Mouse (Mus musculus) lung, embryonic 15.5 days (tissue): Measurements from ENCODE around the gene Rab42. TPM values are rescaled to one million over a fixed set of nuclear protein-coding genes. Genes with fewer than 3 reads are reported as not detected.

Experiments
- polyA plus RNA-seq: library from polyadenylated mRNA; unstranded; fragments of >200 nt; fragmentation: Nextera tagmentation; extraction: Ambion mirVana; gene quantifications from 2 replicates; pipeline ENCODE4 v1.2.1, GENCODE M21; 2015

Rab42 gene
- polyA plus RNA-seq, 1 experiment from 2014 or later, result 2.5 TPM

Other genes with a start within 250 kb of the Rab42 start
- 0.06 and 0.09 TPM in 2 replicates for gene Gm10300, start 228.7 kb downstream of the Rab42 start, polyA plus RNA-seq
- gene Epb41, start 228.1 kb downstream of the Rab42 start, polyA plus RNA-seq, result 62.2 and 65.0 TPM in 2 replicates
- 0.05 and 0.06 TPM in 2 replicates for gene Oprd1, start 158.9 kb downstream of the Rab42 start, polyA plus RNA-seq
- 105 and 109 TPM in 2 replicates for gene Ythdf2, start 91.1 kb downstream of the Rab42 start, polyA plus RNA-seq
- gene Gmeb1, start 41.8 kb downstream of the Rab42 start, polyA plus RNA-seq, result 35.4 and 38.1 TPM in 2 replicates
- gene Taf12, start 29.0 kb downstream of the Rab42 start, polyA plus RNA-seq, result 46.0 and 48.5 TPM in 2 replicates
- 67.2 and 75.0 TPM in 2 replicates for gene Trnau1ap, start 26.2 kb upstream of the Rab42 start, polyA plus RNA-seq
- gene Rcc1, start 50.2 kb upstream of the Rab42 start, polyA plus RNA-seq, result 89.2 and 92.6 TPM in 2 replicates
- gene Phactr4, start 119.1 kb upstream of the Rab42 start, polyA plus RNA-seq, result 17.6 and 18.7 TPM in 2 replicates
- gene Med18, start 160.5 kb upstream of the Rab42 start, polyA plus RNA-seq, result 23.3 and 24.2 TPM in 2 replicates
- 11.9 and 12.7 TPM in 2 replicates for gene Sesn2, start 207.1 kb upstream of the Rab42 start, polyA plus RNA-seq
- gene Atpif1, start 230.3 kb upstream of the Rab42 start, polyA plus RNA-seq, result 913 and 923 TPM in 2 replicates
- 146 and 157 TPM in 2 replicates for gene Dnajc8, start 232.2 kb upstream of the Rab42 start, polyA plus RNA-seq